Mouse (Mus musculus): ENCODE data around the gene Dph3.

DNA sequence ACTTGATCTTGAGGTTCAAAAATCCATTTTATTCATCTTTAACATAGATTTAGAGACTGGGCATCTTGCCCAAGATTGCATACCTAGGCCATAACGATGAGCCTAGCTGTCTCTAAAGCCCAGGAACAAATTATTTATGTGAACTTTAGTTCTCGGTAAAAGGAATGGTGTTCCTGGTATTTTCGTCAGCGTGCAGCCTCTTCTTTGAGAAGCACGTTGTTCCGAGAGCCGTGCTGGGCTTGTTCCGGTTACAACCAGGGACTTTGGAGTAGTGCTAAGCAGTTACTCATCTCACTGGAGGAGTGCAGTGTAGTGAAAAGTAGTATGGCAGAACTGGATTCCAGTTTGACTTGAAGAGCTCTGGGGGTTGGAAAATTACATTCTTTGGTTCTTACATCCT lies 697 bp upstream of the Dph3 start:
- no peak for TF ChIP-seq CTCF (conservative IDR thresholded peaks at IDR 0.05; ENCODE audit: low read length)
- no peak for TF ChIP-seq NANOG (IDR thresholded peaks at IDR 0.05; ENCODE audit: borderline replicate concordance, low read length)
- TF ChIP-seq POU5F1 (IDR thresholded peaks at IDR 0.05; ENCODE audit: borderline replicate concordance, low read length): no peak

Measured in E14TG2a.4 (cell line).